Mouse (Mus musculus) liver, embryonic 14.5 days (tissue): Measurements from ENCODE around the gene Tenm2. TPM values are rescaled to one million over a fixed set of nuclear protein-coding genes. Genes with fewer than 3 reads are reported as not detected.

ENCODE experiments used
- ATAC-seq: fragments of 200-750 bp; cut with Nextera tagmentation; 2 replicates; pipeline ENCODE4 v1.8.0; 2017; ENCODE audit warnings: moderate number of reproducible peaks, mild to moderate bottlenecking, moderate library complexity; ENCODE audit not compliant: insufficient read depth
- DNase-seq, 3 experiments: peaks; one replicate each; pipeline ENCODE4 v3.0.0-alpha.2; 2012 to 2013; ENCODE audit warnings: low read depth in 3 of 3, low spot score in 3 of 3
- H3K27ac ChIP-seq: fragments of 300-500 bp; sonication (generic); 2 replicates; pipeline ENCODE4 v1.5.1; 2014; ENCODE audit warnings: moderate library complexity, mild to moderate bottlenecking, control low read depth, inconsistent platforms
- H3K27me3 ChIP-seq: fragments of 300-500 bp; sonication (generic); 2 replicates; pipeline ENCODE4 v1.6.1; 2014; ENCODE audit warnings: mild to moderate bottlenecking, low read length, moderate library complexity; ENCODE audit not compliant: control insufficient read depth, insufficient read depth
- H3K36me3 ChIP-seq: fragments of 300-500 bp; sonication (generic); replicated peaks from 2 replicates; pipeline ENCODE4 v1.6.1; 2014; ENCODE audit warnings: low read depth; ENCODE audit not compliant: control insufficient read depth, insufficient read depth
- H3K4me1 ChIP-seq, 2 experiments: fragments of 200-500 bp in 1 of 2; fragments of 300-500 bp in 1 of 2; sonication (generic) in 1 of 2; replicated peaks; 2 replicates each; pipeline ENCODE4 v1.6.1; 2012 to 2014; ENCODE audit warnings: antibody characterized with exemption in 1 of 2, inconsistent platforms in 1 of 2, low read length in 1 of 2; ENCODE audit not compliant: control insufficient read depth in 2 of 2, insufficient read depth in 2 of 2
- H3K4me2 ChIP-seq: fragments of 300-500 bp; sonication (generic); 2 replicates; pipeline ENCODE4 v1.6.1; 2014; ENCODE audit warnings: low read depth, mild to moderate bottlenecking, control low read depth, moderate library complexity
- H3K4me3 ChIP-seq, 2 experiments: fragments of 200-500 bp in 1 of 2; fragments of 300-500 bp in 1 of 2; sonication (generic) in 1 of 2; 2 replicates each; pipeline ENCODE4 v1.5.1; 2012 to 2014; ENCODE audit warnings: low read depth in 2 of 2, low read length in 2 of 2, mild to moderate bottlenecking in 2 of 2, control low read depth in 1 of 2, inconsistent platforms in 1 of 2, moderate library complexity in 1 of 2; ENCODE audit not compliant: insufficient read depth in 1 of 2
- H3K9ac ChIP-seq: fragments of 300-500 bp; sonication (generic); replicated peaks from 2 replicates; pipeline ENCODE4 v1.6.1; 2014; ENCODE audit warnings: mild to moderate bottlenecking, control low read depth, moderate library complexity
- H3K9me3 ChIP-seq: fragments of 300-500 bp; sonication (generic); 2 replicates; pipeline ENCODE4 v1.6.1; 2016; ENCODE audit warnings: low read length, mixed read lengths; ENCODE audit not compliant: control insufficient read depth
- CTCF ChIP-seq: IDR thresholded peaks from 2 replicates; pipeline ENCODE4 v1.5.1; 2016; ENCODE audit warnings: antibody characterized with exemption, low read depth, control low read depth
- EP300 ChIP-seq: IDR thresholded peaks from 2 replicates; pipeline ENCODE4 v1.6.1; 2016; ENCODE audit warnings: antibody characterized with exemption, low read depth
- WGBS: fragments of 180-500 bp; shearing (Covaris S2); extraction: QIAGEN DNeasy Blood & Tissue Kit; methylation state at CpG from one replicate; pipeline ENCODE4 v1.1.7; 2014; ENCODE audit not compliant: insufficient replicate concordance; 5-methylcytosine and 5-hydroxymethylcytosine counted together
- polyA plus RNA-seq, 2 experiments: library from polyadenylated mRNA; depleted of rRNA in 1 of 2; stranded (reverse) in 1 of 2; unstranded in 1 of 2; fragments of >200 nt; fragmentation: Nextera tagmentation in 1 of 2; extraction: Ambion mirVana in 1 of 2; gene quantifications; 2 replicates each; pipeline versions ENCODE4 v1.2.1 to v1.2.3; 2012 to 2014

The Tenm2 gene
- polyA plus RNA-seq, 2 experiments: 0.06 TPM; not detected in 1

DNA sequence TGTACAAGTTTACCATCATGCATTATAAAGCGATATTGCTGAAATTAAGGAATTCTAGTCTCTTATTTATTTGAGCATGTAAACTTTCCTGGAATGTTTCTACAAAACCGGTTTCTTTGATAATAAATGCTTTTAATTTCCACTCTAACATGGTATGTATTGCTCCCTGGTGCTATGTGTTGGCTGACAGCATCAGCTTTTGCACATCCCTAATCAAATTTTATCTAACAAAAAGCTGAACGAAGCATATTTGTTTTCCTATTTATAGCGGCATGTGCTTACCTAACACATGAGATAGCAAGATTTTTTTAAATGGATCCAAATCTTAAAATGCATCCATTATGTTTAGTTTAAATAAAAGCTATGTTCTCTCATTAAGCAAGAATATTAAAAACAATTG, 434.1 kb downstream of the Tenm2 start:
- Histone ChIP-seq H3K36me3 (no peaks in the 10 kb centered on the region), H3K27ac (no peak overlapping the region), H3K4me1 (no peaks in the 10 kb centered on the region), H3K27me3 (no peaks in the 10 kb centered on the region), H3K4me2 (no peak overlapping the region), H3K9ac (no peak overlapping the region), H3K9me3 (no peaks in the 10 kb centered on the region), H3K4me3 (no peak overlapping the region)
- 67% methylated on average over 4 of the region's 4 CpGs for WGBS
- TF ChIP-seq CTCF (no peak), EP300 (no peak)
- DNase-seq: no peak
- ATAC-seq: no peak

DNA sequence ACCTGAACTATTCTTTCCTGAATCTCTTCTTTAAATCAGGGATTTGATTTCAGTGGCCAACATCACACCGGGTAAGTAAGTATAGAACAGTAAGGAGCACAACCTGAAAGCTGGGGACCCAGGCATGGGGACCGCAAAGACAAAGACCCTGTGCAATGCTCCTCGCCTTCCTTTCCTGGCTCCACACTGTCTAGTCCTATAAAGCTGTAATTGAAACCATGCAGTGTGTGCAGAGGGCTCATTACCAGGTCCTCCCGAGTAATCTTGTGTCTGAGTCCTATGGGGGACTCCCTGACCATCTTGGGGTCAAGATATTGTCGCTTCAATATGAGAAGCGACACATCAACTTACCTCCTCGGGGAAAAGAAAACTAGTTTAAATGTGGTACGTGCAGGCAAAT, 436.4 kb downstream of the Tenm2 start:
- TF ChIP-seq EP300: no peak
- no peak for TF ChIP-seq CTCF
- H3K9ac ChIP-seq: no peak overlapping the region
- no peak overlapping the region for H3K27ac ChIP-seq
- H3K4me2 ChIP-seq: no peak overlapping the region
- H3K9me3 ChIP-seq: no peaks in the 10 kb centered on the region
- H3K4me1 ChIP-seq: no peaks in the 10 kb centered on the region
- no peak for DNase-seq
- ATAC-seq: no peak
- no peaks in the 10 kb centered on the region for H3K36me3 ChIP-seq
- no peak overlapping the region for H3K4me3 ChIP-seq
- no peaks in the 10 kb centered on the region for H3K27me3 ChIP-seq
- 54% methylated on average over 8 of the region's 8 CpGs for WGBS

DNA sequence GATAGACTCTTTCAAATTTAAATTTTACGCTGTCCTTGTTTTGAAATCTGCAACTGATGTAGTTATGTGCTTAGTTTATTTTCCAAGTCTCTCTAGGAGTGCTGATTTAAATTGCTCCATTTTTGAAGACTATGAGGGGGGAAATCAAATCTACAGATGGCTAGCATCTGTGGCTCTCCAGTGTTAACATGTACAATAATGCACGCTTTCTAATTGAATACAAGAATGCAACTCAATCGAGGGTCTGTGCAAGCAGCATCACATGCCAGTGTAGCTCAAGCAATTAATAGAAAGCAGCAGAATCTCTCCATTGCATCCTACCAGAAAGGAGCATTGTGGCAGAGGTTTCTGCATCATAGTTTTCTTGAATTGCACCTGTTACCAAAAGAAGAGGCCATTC, 477.8 kb downstream of the Tenm2 start:
- Histone ChIP-seq H3K4me3 (no peak overlapping the region), H3K36me3 (no peaks in the 10 kb centered on the region), H3K4me1 (no peaks in the 10 kb centered on the region), H3K4me2 (no peak overlapping the region), H3K9me3 (no peaks in the 10 kb centered on the region), H3K27ac (no peak overlapping the region), H3K27me3 (no peaks in the 10 kb centered on the region), H3K9ac (no peak overlapping the region)
- TF ChIP-seq CTCF: no peak
- DNase-seq (no peak), ATAC-seq (no peak)
- 53% methylated on average over 3 of the region's 3 CpGs for WGBS

DNA sequence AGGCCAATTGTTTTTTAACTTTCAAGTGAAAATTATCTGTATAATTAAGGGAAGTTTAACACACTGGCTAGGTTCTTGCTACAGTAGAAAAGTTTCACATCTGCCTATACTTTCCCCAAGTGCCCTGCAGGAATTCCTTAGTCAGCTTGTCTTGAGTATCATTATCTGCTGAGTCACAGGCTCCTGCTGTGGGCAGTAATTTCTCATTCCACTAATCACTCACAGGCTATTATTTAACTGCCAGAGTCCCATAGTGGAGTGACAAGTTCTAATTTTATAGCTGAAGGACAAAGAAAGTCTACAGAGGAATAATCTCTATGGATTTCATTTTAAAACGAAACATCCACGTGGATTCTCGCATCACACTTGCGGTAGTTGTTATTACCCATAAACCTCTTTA, 489.5 kb downstream of the Tenm2 start:
- no peak overlapping the region for H3K27ac ChIP-seq
- no peak for DNase-seq
- TF ChIP-seq EP300: no peak
- TF ChIP-seq CTCF: no peak
- no peak for ATAC-seq
- no peak overlapping the region for H3K4me2 ChIP-seq
- H3K36me3 ChIP-seq: no peaks in the 10 kb centered on the region
- no peak overlapping the region for H3K4me3 ChIP-seq
- no peaks in the 10 kb centered on the region for H3K4me1 ChIP-seq
- WGBS: 69% methylated on average over 4 of the region's 4 CpGs
- no peaks in the 10 kb centered on the region for H3K27me3 ChIP-seq
- H3K9me3 ChIP-seq: no peaks in the 10 kb centered on the region
- no peak overlapping the region for H3K9ac ChIP-seq

DNA sequence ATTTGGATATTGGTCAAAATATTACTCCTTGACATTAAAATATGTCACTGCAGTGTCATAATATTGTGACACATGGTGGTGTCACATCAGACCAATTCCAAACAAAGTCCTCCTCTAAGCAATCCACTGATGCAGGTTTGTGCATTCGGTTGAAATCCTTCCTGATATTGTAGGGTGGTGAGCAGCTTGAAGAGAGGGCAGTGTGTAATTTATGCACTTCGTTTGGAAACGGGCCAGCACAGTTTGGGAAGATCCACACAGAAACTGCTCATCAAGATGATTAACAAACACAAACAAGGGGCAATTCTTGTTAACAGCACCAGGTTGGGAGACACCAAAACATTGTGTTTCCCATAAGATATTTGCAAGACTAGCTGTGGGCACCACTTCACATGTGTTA, 508.0 kb downstream of the Tenm2 start:
- H3K4me2 ChIP-seq: no peak overlapping the region
- H3K4me1 ChIP-seq: no peaks in the 10 kb centered on the region
- H3K4me3 ChIP-seq: no peak overlapping the region
- no peaks in the 10 kb centered on the region for H3K36me3 ChIP-seq
- no peak overlapping the region for H3K9ac ChIP-seq
- H3K27ac ChIP-seq: no peak overlapping the region
- TF ChIP-seq CTCF: no peak
- no peak for TF ChIP-seq EP300
- ATAC-seq (no peak), DNase-seq (no peak)
- 55% methylated on average over 3 of the region's 3 CpGs for WGBS
- H3K9me3 ChIP-seq: no peaks in the 10 kb centered on the region
- no peaks in the 10 kb centered on the region for H3K27me3 ChIP-seq

DNA sequence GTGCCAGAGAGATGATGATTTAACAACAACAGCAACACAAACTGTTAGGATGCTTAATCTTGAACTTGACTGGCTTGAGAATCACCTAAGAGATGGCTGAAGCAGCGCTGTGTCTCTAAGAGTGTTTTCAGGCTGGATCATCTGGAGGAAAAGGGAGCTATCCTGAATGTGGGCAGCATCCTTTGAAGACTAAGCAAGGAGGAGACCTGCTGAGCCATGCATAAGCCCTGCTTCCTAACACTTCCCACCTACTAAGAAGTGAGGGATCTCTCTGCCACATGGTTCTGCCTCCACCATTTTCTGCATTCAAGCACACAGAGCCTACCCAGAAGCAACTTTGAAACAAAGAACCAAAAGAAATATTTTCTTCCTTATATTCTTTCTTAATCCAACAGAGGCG, 532.9 kb downstream of the Tenm2 start:
- no peak for ATAC-seq
- no peak overlapping the region for H3K27ac ChIP-seq
- WGBS: 56% methylated on average over 2 of the region's 2 CpGs

More for the DNA sequence above, 532.9 kb downstream of the Tenm2 start:
- Histone ChIP-seq H3K9ac (no peak overlapping the region), H3K4me2 (no peak overlapping the region), H3K27me3 (no peaks in the 10 kb centered on the region), H3K4me3 (no peak overlapping the region), H3K36me3 (no peaks in the 10 kb centered on the region), H3K4me1 (no peaks in the 10 kb centered on the region), H3K9me3 (no peaks in the 10 kb centered on the region)
- TF ChIP-seq EP300 (no peak), CTCF (no peak)
- DNase-seq: no peak
